Mouse (Mus musculus) cerebellum, postnatal 36 days (tissue): ENCODE data around the gene Sept4.

ENCODE experiments used
- DNase-seq, 2 experiments: peaks; one replicate each; pipeline ENCODE4 v3.0.0; 2021 to 2022; ENCODE audit warnings: mixed read lengths in 2 of 2

Gene Sept4

DNA sequence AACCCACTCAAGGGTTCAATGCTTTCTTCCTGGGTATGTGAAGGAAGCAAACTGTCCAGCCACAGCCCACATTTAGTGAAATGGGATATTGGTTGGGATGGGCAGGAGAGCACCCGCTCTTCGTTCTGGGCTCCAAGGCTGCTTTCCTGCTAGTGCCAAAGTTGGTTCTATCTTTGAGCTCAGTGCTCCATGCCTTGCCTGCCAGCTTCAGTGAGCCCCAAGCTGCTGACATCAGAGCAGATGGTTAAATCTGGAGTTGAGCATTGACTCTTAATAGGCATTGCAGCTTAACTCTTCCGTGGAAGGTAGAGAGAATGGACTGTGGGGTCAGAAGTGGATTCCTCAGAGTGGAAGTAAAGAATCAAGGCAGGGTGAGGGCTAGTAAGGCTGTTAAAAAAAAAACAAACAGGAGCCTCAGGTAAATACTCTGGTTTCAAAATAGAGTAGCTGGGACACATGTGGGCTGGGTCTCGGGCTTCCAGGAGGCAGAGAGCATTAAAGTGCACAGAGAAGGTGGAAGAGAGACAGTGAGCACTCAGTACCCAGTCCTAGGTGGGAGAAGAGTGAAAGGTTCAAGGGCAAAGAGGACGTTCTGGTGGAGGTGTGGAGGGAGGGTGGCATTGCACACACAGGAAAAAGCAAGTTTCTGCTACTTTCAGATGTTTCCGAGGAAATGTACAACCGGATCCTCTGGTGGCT, at the start of gene Sept4:
Gene Sept4 (plus strand): TSS at position 649 of the 699 bp plus-strand sequence.
- DNase-seq = no peak

- DNase-seq = peak; percentile 22 to 27
Measured at GRCm38 (mm10) chr11:87519260-87519659, 49.4 kb upstream of the Sept4 start.

- DNase-seq = no peak
Measured at GRCm38 (mm10) chr11:87523466-87523865, 45.2 kb upstream of the Sept4 start.

DNA sequence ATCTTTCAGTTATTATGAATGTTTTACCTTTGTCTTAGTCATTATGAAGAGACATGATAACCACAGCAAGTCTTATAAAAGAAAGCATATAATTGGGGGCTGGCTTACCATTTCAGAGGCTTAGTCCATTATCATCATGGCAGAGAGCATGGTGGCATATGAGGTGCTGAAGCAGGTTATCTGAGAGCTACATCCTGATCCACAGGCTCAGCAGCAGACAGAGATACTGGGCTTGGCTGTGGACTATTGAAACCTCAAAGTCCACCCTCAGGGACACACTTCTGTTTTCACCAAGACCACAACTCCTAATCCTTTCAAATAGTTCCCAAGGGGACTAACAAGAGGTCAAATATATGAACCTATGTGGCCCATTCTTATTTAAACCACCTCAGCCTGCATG, 44.7 kb upstream of the Sept4 start:
- no peak for DNase-seq

DNA sequence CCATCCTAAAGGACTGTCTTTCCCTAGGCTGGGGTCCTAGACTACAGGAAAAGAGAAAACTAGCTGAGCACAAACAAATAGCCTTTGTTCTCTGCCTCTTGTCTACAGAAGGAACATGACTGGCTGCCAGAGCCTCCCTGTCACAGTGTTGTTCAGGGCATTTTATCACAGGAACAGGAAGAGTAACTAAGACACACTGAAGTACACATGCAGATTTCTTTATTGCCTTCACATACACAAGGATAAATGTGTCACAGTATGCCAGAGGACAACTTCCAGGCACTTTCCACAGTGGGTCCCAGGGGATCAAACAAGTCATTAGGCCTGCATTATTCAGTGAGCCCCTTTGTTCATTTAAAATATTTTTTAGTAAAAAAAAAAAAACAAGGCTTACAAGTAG, 43.9 kb upstream of the Sept4 start:
- DNase-seq = no peak

DNA sequence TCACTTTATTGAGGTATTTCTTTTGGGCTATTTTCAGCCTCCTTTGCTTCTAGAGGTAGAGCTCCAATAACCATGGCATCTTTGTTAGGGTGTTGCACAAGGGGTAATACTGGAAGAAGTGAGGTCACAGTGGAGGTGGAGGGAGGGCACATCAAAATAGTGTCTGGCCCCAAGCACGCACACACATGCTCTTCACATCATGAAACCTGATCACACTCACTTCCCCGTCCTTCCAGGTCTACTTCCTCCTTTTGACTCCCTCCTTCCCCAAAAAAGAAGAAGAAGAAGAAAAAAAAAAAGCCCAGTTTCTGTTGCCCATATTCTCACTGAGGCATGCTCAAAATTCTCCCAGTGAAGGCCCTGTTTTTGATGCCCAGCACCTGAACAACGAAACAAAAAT, 41.3 kb upstream of the Sept4 start:
- no peak for DNase-seq

DNA sequence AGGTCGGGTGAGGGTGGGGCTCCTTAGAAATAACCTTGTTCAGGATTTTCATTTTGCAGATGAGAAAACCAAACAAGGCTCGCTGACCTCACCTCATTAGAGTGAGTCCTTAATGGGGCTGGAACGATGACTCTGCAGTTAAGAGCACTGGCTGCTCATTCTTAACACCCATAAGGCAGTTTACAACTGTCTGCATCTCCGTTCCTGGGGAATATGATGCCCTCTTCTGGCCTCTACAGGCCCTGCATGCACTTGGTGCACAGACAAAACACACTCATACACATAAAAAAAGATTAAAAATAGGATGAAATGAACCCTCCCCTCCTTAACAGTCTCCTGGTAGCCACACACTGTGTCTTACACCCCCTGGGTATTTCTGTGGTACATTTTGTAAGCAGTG, 40.7 kb upstream of the Sept4 start:
- no peak for DNase-seq

DNA sequence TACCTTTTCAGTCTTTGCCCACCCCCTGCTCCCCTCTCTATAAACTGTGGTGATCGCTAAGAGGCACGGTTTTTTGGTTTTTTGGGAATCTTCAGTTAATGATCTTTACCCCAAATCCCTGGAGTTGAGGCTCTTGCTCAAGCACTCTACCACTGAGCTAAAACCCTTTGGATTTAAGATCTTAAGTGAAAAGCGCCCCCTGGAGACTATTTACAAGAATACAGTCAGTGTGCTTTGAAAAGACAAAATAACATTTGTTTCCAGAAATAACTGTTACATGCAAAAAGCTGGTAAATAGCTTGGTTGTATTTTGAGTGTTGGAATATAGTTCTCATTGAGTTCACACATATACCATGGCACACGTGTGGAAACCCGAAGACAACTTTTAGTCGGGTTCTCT, 37.0 kb upstream of the Sept4 start:
- no peak for DNase-seq

DNA sequence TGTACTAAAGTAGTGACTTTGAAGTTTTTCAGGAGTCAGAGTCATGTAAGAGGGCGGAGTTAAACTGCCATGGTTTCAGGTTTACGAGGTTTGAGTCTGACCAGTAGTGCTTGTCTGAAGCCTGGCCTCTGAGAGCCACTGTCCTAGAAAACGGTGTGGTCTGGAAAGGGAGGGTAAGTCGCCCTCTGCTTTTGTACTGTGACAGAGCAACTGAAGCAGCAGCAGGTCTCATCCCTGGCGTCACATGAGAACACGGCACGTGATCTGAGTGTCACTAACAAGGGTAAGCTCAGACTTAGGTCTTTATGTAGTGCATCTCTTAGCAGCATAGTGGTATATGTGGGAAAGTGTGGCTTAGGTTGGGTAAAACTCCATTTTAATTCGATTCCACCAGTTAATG, 26.4 kb upstream of the Sept4 start:
- no peak for DNase-seq

DNA sequence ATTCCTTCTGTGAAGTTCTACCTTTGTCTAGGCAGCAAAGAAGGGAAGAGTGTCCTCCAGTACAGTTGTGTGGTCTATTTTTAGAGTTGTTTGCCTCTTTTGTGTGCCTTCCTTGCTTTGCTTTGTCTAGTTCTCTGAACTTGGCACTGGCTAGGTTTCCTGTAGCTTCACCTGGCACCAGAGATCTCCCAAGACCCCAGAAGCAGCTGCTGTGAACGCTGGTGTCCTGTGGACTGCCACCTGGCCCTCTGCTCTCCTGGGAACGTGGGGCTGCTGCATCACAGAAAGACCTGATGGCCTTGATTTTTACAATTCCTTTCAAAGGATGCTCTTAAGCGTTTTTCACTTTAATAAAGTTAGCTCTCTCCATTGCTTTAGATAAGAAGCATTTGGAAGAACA, 25.8 kb upstream of the Sept4 start:
- DNase-seq = peak; percentile 39 to 40

GRCm38 (mm10) chr11:87553342-87553741, 15.4 kb upstream of the Sept4 start:
- no peak for DNase-seq

- no peak for DNase-seq
Measured at GRCm38 (mm10) chr11:87554386-87554785, 14.3 kb upstream of the Sept4 start.

DNA sequence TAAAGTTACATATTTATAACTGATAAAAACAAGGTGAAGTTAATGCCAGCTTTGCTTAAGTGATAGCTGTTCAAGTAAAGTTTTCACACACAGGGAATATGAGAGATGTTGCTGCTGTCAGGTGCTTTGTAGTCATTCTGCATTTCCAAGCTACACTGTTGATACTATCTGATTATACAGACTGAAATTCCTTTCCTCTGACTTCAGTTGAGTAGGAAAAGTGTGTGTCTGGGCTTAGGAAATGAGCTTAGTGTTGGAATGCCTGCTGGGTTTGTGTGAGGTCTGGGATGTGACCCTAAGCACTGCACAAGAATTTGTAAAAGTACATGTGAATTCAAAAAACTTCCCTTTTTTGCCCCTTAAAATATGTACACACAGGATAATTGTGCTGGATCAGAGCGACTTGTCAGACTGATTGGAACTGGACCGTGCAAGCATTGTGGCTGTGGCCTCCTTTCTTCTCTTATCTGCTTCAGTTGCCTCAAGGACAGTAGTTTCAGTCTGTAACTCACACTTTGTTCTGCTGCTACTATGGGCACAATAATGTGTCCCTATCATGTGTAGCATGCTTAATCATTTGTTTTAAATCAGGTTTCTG, 13.5 kb upstream of the Sept4 start:
- no peak for DNase-seq

DNA sequence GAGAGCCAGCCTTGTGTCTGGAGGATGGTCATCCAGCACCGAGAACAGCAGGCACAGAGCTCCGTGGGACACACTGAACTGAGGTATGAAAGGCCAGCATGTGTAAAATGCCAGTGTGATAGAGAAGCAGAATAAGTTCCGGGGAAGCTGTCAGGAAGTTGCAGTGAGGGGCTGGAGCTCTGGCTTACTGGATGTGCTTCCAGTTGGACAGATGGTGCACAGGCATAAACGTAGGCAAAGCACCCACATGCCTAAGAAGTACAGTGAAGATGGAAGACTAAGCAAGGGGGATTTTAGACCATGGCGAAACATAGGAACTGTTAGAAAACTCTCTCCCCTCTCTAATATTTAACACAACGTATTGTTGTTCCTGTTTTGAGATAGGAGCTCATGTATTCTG, 7.5 kb upstream of the Sept4 start:
- DNase-seq = no peak

DNA sequence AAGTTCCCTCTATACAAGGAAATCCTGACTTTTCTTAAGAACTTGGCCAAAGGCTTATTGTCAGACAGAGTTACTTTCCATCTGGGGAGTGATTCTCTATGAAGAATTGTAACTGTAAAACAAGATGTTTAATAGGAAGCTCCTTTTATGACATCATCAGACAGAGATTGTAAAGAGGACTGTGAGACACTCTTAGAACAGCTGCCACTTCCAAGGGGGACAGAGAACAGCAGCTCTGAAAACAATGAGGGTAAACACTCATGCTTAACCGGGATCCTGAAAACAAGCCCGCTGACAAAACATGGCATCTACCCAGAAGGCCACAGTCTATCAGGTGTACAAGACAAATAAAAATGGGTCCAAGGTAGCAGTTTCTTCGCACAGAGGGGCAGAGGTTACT, 2.2 kb upstream of the Sept4 start, which contains the start of gene Gm11492:
Gene Gm11492 (plus strand): TSS at position 153 of the 400 bp plus-strand sequence.
- DNase-seq = no peak

DNA sequence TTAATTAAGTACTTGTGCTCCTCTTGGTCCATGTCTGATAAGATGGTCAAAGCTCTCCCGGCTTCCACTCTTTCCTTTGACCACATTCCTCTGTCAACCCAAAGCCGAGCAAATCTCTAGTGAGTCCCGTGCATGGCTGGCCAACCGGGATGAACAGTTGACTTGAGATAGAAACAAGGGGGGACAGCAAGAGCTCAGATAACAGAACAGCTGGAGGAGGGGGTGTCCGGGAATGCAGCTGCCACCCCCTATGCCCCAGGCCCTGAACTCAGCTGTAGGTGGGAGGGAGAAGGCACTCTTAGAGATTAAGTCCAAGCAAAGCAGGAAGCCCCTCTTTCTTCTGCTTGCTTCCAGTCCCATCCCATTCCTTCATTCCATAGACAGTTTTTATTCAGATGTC, 2.0 kb downstream of the Sept4 start:
- DNase-seq = no peak

DNA sequence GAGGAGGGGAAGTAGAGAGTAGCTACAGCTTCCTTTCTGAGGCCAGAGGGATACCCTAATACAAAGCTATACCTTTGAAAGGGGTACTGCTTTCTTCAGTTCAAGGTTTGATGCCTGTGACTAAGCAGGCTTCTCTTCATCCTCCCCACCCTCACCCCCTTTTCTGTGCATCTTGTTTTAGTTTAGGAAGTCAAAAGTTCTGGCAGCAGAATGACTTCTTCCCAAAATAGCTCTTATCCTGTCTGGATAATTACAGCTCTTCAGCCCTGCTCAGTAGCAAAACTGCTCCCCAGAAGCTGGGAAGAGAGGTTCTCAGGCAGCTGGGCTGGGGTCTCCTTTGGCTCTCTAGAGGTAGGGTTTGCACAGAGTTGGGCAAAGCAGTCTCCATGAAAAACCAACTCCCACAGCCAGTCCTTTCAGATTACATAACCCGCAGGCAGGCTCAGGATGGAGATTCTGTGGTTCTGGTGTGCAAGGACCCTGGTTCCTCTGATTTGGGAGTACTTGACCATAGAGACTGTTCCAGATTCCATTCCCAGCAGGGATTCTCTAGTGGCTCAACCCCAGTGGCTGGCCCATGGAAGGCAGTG, 2.8 kb downstream of the Sept4 start:
- no peak for DNase-seq

- DNase-seq = no peak
Measured at GRCm38 (mm10) chr11:87573751-87574150, 5.0 kb downstream of the Sept4 start.

DNA sequence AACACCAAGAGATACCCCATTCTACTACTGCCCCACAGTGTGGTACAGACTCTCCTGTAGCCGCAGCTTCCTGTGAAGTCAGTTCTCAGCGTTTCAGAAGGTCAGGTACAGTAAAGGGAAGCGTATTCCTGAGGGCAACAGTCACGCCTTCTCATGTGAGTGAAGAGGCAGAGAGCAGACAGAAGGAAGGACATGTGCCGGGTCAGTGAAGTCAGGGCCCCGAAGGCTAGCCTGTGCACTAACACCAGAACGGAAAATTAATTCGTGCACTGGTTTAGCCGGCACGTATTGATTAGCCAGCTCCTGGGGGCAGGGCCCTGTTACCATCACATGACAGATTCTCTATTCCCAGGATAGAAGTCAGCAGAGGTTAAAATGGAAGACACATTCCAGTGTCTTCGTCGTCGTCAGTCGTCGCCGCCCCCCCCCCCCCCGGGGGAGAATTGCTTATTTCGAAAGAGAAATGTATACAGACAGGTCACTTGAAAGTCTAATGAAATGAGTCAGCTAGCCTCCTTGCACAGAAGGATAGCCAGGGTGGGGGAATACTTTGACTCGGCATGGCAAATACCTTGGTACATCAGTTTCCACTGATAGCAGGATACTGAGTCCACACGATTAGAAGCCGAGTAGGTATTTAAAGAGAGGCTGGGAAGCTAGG, 5.9 kb downstream of the Sept4 start:
- DNase-seq = no peak

- DNase-seq = peak in 1 of 2 experiments; percentile 28
Measured at GRCm38 (mm10) chr11:87577601-87578248, 9.0 kb downstream of the Sept4 start.

DNA sequence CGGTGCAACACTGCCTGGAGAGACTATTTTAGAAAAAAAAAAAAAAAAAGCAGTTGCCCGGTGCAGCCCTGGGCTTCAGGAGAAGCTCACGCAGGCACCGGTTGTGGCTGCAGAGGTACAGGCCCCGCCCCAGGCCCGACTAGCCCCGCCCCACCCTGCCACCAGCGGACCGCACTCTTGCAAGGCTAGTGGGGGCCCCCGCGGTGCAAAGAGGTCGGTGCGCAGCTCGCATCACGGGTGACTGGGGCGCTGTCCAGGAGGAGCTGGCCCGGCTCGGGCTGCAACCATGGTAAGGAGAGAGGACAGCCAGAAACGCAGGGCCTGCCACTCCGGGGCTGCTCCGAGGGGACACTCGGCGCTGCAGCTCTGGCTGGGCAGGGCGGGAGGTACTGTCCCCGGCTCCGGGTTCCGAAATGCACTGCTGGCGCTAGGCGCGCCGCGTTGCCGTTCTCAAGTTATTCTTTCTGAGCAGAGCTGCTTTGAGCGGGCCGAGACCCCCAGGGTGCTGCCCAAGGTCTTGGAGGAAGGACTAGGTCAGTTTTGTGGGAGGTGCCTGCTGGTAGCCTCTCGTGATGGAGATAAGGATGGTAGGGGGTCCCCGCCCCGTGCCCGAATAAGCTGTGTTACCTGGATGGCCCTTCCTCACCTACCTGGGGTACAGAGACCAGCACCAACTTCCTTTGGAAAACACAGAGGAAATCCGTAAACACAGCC, 9.7 kb downstream of the Sept4 start:
- peak; percentile 82 to 91 for DNase-seq

GRCm38 (mm10) chr11:87578963-87579601, 10.4 kb downstream of the Sept4 start:
- peak; percentile 55 to 58 for DNase-seq
